Mouse (Mus musculus): ENCODE measurements around the gene Amt.

DNA sequence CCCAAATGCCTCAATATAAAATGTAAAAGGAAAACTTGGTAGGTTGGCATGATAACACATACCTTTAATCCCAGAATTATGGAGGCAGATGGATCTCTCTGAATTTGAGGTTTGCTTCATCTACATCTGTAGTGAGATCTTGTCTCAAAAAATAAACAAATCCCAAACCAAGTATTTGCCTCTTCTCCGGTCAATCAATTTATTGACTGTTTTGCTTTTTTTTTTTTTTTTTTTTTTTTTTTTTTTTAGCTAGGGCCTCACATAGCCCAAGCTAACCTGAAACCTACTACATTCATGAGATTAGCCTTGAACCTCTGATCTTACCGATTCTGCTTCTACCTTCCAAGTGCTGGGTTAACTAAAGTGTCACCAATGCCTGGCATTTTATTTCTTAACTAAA lies 7.3 kb upstream of the Amt start:
- TF ChIP-seq CTCF (IDR thresholded peaks at IDR 0.05; ENCODE audit: borderline replicate concordance, extremely low read depth, insufficient read depth, insufficient read length) (no peak), POLR2A (IDR thresholded peaks at IDR 0.05; ENCODE audit: borderline replicate concordance, extremely low read depth, insufficient read depth, insufficient read length, poor library complexity, severe bottlenecking) (no peak)
